Mouse (Mus musculus) cerebellum, adult (tissue): ENCODE measurements around the gene Acsm3.
"Not testable (repeated sequence)": the region's sequence is repeated elsewhere in the genome, so short reads cannot be mapped to it uniquely, and the experiment has no call there.

Experiments used
- ATAC-seq: cut with Nextera tagmentation; 2 replicates; pipeline ENCODE4 v1.9.2; 2017; ENCODE audit warnings: mild to moderate bottlenecking, moderate library complexity, mixed read lengths; ENCODE audit not compliant: insufficient number of reproducible peaks, low FRiP score, low TSS enrichment

Acsm3 gene

GRCm38 (mm10) chr7:119760527-119760951 is at the start of gene Acsm3:
Acsm3 (plus strand) TSS chr7:119760923.
- no peak for ATAC-seq

GRCm38 (mm10) chr7:119714111-119714510 is 46.6 kb upstream of the Acsm3 start:
- no peak for ATAC-seq

GRCm38 (mm10) chr7:119720253-119720946 is 40.3 kb upstream of the Acsm3 start, which contains the start of gene Thumpd1:
Thumpd1 (minus strand) TSS chr7:119720798.
- ATAC-seq = peak; percentile 81

GRCm38 (mm10) chr7:119720947-119721310 is 39.8 kb upstream of the Acsm3 start:
- peak; percentile 36; the same call in 1 of the 2 replicates for ATAC-seq

- ATAC-seq = no peak
These were observed 33.1 kb upstream of the Acsm3 start for GRCm38 (mm10) chr7:119727621-119728020.

- not testable (repeated sequence) for ATAC-seq
These were observed 29.5 kb upstream of the Acsm3 start for GRCm38 (mm10) chr7:119731262-119731661.

GRCm38 (mm10) chr7:119738877-119739276 is 21.8 kb upstream of the Acsm3 start:
- no peak for ATAC-seq

- ATAC-seq = not testable (repeated sequence)
These were observed 20.8 kb upstream of the Acsm3 start for GRCm38 (mm10) chr7:119739798-119740468.

- ATAC-seq = no peak
These were observed 16.4 kb upstream of the Acsm3 start for GRCm38 (mm10) chr7:119744321-119744720.

- ATAC-seq = no peak
These were observed 14.9 kb upstream of the Acsm3 start for GRCm38 (mm10) chr7:119745869-119746268.

GRCm38 (mm10) chr7:119748761-119749160 is 12.0 kb upstream of the Acsm3 start:
- ATAC-seq = no peak

- no peak for ATAC-seq
These were observed 10.8 kb upstream of the Acsm3 start for GRCm38 (mm10) chr7:119749942-119750341.

- no peak for ATAC-seq
These were observed 7.0 kb upstream of the Acsm3 start for GRCm38 (mm10) chr7:119753696-119754095.

- no peak for ATAC-seq
These were observed 1.5 kb downstream of the Acsm3 start for GRCm38 (mm10) chr7:119762166-119762697.

GRCm38 (mm10) chr7:119764377-119764776 is 3.7 kb downstream of the Acsm3 start:
- ATAC-seq = no peak

GRCm38 (mm10) chr7:119766996-119767395 is 6.3 kb downstream of the Acsm3 start:
- ATAC-seq = no peak

GRCm38 (mm10) chr7:119769895-119770294 is 9.2 kb downstream of the Acsm3 start:
- ATAC-seq = no peak

GRCm38 (mm10) chr7:119783453-119783852 is 22.7 kb downstream of the Acsm3 start:
- ATAC-seq = no peak

GRCm38 (mm10) chr7:119784908-119785307 is 24.2 kb downstream of the Acsm3 start:
- no peak for ATAC-seq

- no peak for ATAC-seq
These were observed 28.3 kb downstream of the Acsm3 start for GRCm38 (mm10) chr7:119789024-119789423.

- peak; percentile 79 for ATAC-seq
These were observed 33.0 kb downstream of the Acsm3 start, which contains the start of the genes Rexo5 and Eri2 for GRCm38 (mm10) chr7:119793586-119794250. Rexo5 (plus strand) TSS chr7:119794006. Eri2 (minus strand) TSS chr7:119794058.
